Mouse (Mus musculus) midbrain, embryonic 16.5 days (tissue): ENCODE data around the gene Klhdc7b. TPM values are rescaled to one million over a fixed set of nuclear protein-coding genes. Genes with fewer than 3 reads are reported as not detected.

Source experiments
- polyA plus RNA-seq: library from polyadenylated mRNA; unstranded; fragments of >200 nt; fragmentation: Nextera tagmentation; extraction: Ambion mirVana; gene quantifications from 2 replicates; pipeline ENCODE4 v1.2.1, GENCODE M21; 2015

Gene Klhdc7b
- polyA plus RNA-seq, 1 experiment from 2014 or later: 0.06 TPM

Other genes starting within 250 kb of the Klhdc7b start
- gene Mapk12, start 244.2 kb upstream of the Klhdc7b start, polyA plus RNA-seq: 3.0 and 4.4 TPM in 2 replicates
- gene Mapk11, start 235.3 kb upstream of the Klhdc7b start, polyA plus RNA-seq: 29.0 and 32.6 TPM in 2 replicates
- gene Plxnb2, start 204.1 kb upstream of the Klhdc7b start, polyA plus RNA-seq: 90.1 and 92.1 TPM in 2 replicates
- 120 and 124 TPM in 2 replicates for gene Dennd6b, start 188.4 kb upstream of the Klhdc7b start, polyA plus RNA-seq
- gene Ppp6r2, start 173.4 kb upstream of the Klhdc7b start, polyA plus RNA-seq: 76.7 and 82.0 TPM in 2 replicates
- gene Sbf1, start 69.6 kb upstream of the Klhdc7b start, polyA plus RNA-seq: 92.9 and 101 TPM in 2 replicates
- gene Adm2, start 62.2 kb upstream of the Klhdc7b start, polyA plus RNA-seq: not detected in 2 replicates
- not detected in 2 replicates for gene Miox, start 50.5 kb upstream of the Klhdc7b start, polyA plus RNA-seq
- 29.0 and 34.9 TPM in 2 replicates for gene Lmf2, start 29.3 kb upstream of the Klhdc7b start, polyA plus RNA-seq
- 116 and 117 TPM in 2 replicates for gene Ncaph2, start 29.2 kb upstream of the Klhdc7b start, polyA plus RNA-seq
- 11.8 and 16.4 TPM in 2 replicates for gene Sco2, start 11.1 kb upstream of the Klhdc7b start, polyA plus RNA-seq
- gene Tymp, start 7.9 kb upstream of the Klhdc7b start, polyA plus RNA-seq: 1.9 and 3.0 TPM in 2 replicates
- gene Odf3b, start 5.6 kb upstream of the Klhdc7b start, polyA plus RNA-seq: 4.8 and 5.5 TPM in 2 replicates
- gene Syce3, start 25.6 kb downstream of the Klhdc7b start, polyA plus RNA-seq: not detected in 2 replicates
- gene Cpt1b, start 40.9 kb downstream of the Klhdc7b start, polyA plus RNA-seq: 0.96 and 1.2 TPM in 2 replicates
- gene C730034F03Rik, start 44.7 kb downstream of the Klhdc7b start, polyA plus RNA-seq: 6.5 and 7.3 TPM in 2 replicates
- gene Gm44502, start 44.8 kb downstream of the Klhdc7b start, polyA plus RNA-seq: not detected in 2 replicates
- 88.3 and 95.2 TPM in 2 replicates for gene Chkb, start 45.0 kb downstream of the Klhdc7b start, polyA plus RNA-seq
- 84.4 and 86.4 TPM in 2 replicates for gene Mapk8ip2, start 69.0 kb downstream of the Klhdc7b start, polyA plus RNA-seq
- gene Arsa, start 92.5 kb downstream of the Klhdc7b start, polyA plus RNA-seq: 32.6 and 37.6 TPM in 2 replicates
- gene Shank3, start 114.7 kb downstream of the Klhdc7b start, polyA plus RNA-seq: 12.0 and 16.7 TPM in 2 replicates
- gene Acr, start 183.4 kb downstream of the Klhdc7b start, polyA plus RNA-seq: 1.6 and 1.8 TPM in 2 replicates
- 82.1 and 95.5 TPM in 2 replicates for gene Rabl2, start 207.0 kb downstream of the Klhdc7b start, polyA plus RNA-seq